Mouse (Mus musculus) ES-Bruce4 (cell line): ENCODE results near the gene Cacng6.

Source experiments
- CTCF ChIP-seq: IDR thresholded peaks from one replicate; pipeline ENCODE4 v1.8.1; 2011; ENCODE audit warnings: low read depth, low read length
- EP300 ChIP-seq: IDR thresholded peaks from 2 replicates; pipeline ENCODE4 v1.6.1; 2011; ENCODE audit warnings: low read depth, low read length; ENCODE audit not compliant: insufficient read depth

DNA sequence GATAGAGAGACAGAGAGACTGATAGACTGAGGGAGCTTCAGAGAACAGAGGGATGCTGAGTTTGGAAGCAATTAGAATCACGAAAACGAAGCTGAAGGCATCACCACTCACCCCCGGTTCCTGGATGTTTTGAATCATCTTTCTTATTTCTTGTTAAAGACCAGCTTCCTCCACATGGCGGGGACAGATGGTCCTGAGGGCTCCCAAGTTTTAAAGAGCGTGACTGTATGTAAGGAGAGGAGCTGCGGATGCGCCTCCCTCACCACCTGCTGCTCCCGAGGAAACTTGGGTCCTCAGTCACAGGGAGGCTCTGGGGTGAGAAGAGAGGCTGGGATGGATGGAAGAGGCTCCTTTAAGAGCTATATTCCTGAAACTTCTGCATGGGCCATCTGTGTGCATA, 36.3 kb downstream of the Cacng6 start:
- no peak for TF ChIP-seq CTCF
- no peak for TF ChIP-seq EP300
